Mouse (Mus musculus): ENCODE data around the gene H2-M10.2.

DNA sequence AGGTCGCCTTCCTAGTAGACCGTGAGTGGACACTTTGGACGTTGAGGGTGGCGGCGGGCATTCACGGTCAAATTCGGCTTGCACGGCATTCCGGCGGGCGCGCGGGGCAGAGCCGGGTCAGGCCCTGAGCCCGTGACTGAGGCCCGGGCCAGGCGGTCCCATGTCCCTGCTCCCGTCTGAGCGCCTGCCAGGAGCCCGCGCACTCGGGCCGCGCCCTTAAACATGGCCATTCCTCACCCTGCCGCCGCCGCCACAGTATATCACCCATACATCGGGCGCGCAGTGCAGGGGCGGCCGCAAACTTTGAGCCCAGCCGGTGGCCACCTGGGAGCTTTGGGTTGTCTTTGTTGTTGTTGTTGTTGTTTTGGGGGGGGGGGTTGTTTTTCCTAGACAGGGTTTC lies 37.4 kb downstream of the H2-M10.2 start:
- TF ChIP-seq CTCF (IDR thresholded peaks at IDR 0.05; ENCODE audit: low read depth) (no peak), EP300 (IDR thresholded peaks at IDR 0.05; ENCODE audit: low read depth) (no peak)
